Mouse (Mus musculus) G1E (cell line): ENCODE measurements at regions not wholly inside any gene's neighbourhood (a gene's known extent, or its start where the extent isn't known, plus 50 kb on each side); places are given as distances from the start of the nearest gene placed in this dataset.

ENCODE experiments used
- ATAC-seq: 2 replicates; pipeline ENCODE4 v1.8.0; 2016; ENCODE audit warnings: mild to moderate bottlenecking; ENCODE audit not compliant: insufficient number of reproducible peaks, poor library complexity, low FRiP score, severe bottlenecking; ENCODE audit errors: extremely low read depth
- DNase-seq: peaks from one replicate; pipeline ENCODE4 v3.0.0; 2012; ENCODE audit warnings: low spot score
- H3K27me3 ChIP-seq: 2 replicates; pipeline ENCODE4 v1.6.1; 2012; ENCODE audit warnings: mild to moderate bottlenecking, low read length, inconsistent platforms; ENCODE audit not compliant: insufficient read depth
- H3K36me3 ChIP-seq: replicated peaks from 2 replicates; pipeline ENCODE3; 2012; ENCODE audit warnings: mild to moderate bottlenecking, inconsistent platforms
- H3K4me1 ChIP-seq: 2 replicates; pipeline ENCODE4 v1.6.1; 2012; ENCODE audit warnings: low read depth, low read length, inconsistent platforms, mixed read lengths; ENCODE audit not compliant: insufficient read depth
- H3K4me3 ChIP-seq: 2 replicates; pipeline ENCODE4 v1.5.1; 2012; ENCODE audit warnings: low read depth, mild to moderate bottlenecking, inconsistent platforms, low read length, moderate library complexity, mixed read lengths
- H3K9me3 ChIP-seq: replicated peaks from 2 replicates; pipeline ENCODE4 v1.6.1; 2012; ENCODE audit warnings: inconsistent platforms
- CTCF ChIP-seq: IDR thresholded peaks from 2 replicates; pipeline ENCODE4 v1.5.1; 2012; ENCODE audit warnings: low read depth, low read length, inconsistent platforms, mixed read lengths
- GATA1 ChIP-seq: IDR thresholded peaks from 2 replicates; pipeline ENCODE4 v1.6.1; 2012; ENCODE audit warnings: borderline replicate concordance, low read length, inconsistent platforms, mixed read lengths
- GATA2 ChIP-seq: IDR thresholded peaks from 2 replicates; pipeline ENCODE4 v1.6.1; 2012; ENCODE audit warnings: low read depth, low read length, inconsistent platforms, borderline replicate concordance
- POLR2AphosphoS5 ChIP-seq: IDR thresholded peaks from 2 replicates; pipeline ENCODE4 v1.6.1; 2012; ENCODE audit warnings: low read depth, low read length, inconsistent platforms; ENCODE audit not compliant: insufficient replicate concordance
- TAL1 ChIP-seq: conservative IDR thresholded peaks from 2 replicates; pipeline ENCODE4 v1.6.1; 2012; ENCODE audit warnings: low read depth, low read length, inconsistent platforms, mixed read lengths

- H3K36me3 ChIP-seq, result no peaks in the 10 kb centered on the region
- DNase-seq, result no peak
- TF ChIP-seq CTCF (no peak), TAL1 (no peak), GATA2 (no peak), POLR2AphosphoS5 (no peak), GATA1 (no peak)
These were observed 616.6 kb downstream of the Insc start for GRCm38 (mm10) chr7:115360142-115360541.

GRCm38 (mm10) chr7:115362117-115362516 is 618.6 kb downstream of the Insc start:
- 0 out of 2 replicates have a peak, but pooled peaks have one; percentile 28 for TF ChIP-seq CTCF
- TF ChIP-seq POLR2AphosphoS5, result no peak
- Histone ChIP-seq H3K9me3 (no peaks in the 10 kb centered on the region), H3K27me3 (peaks cover 6% of the 10 kb centered on the region), H3K4me3 (no peak overlapping the region), H3K4me1 (no peaks in the 10 kb centered on the region), H3K36me3 (no peaks in the 10 kb centered on the region)
- no peak for DNase-seq
- ATAC-seq, result no peak

More at GRCm38 (mm10) chr7:115360142-115360541, 616.6 kb downstream of the Insc start:
- no peak for ATAC-seq
- Histone ChIP-seq H3K27me3 (no peaks in the 10 kb centered on the region), H3K4me3 (no peak overlapping the region), H3K4me1 (no peaks in the 10 kb centered on the region), H3K9me3 (no peaks in the 10 kb centered on the region)

- DNase-seq (peak; percentile 7), ATAC-seq (no peak)
- no peaks in the 10 kb centered on the region for H3K36me3 ChIP-seq
- no peak overlapping the region for H3K4me3 ChIP-seq
- TF ChIP-seq TAL1 (no peak), CTCF (peak; percentile 36; the same call in 1 of the 2 replicates), POLR2AphosphoS5 (no peak), GATA1 (no peak), GATA2 (no peak)
- peaks cover 14% of the 10 kb centered on the region for H3K27me3 ChIP-seq
- no peaks in the 10 kb centered on the region for H3K9me3 ChIP-seq
- H3K4me1 ChIP-seq, result no peaks in the 10 kb centered on the region
These were observed 623.4 kb downstream of the Insc start for GRCm38 (mm10) chr7:115366910-115367309.

- Histone ChIP-seq H3K4me3 (no peak overlapping the region), H3K36me3 (no peaks in the 10 kb centered on the region), H3K27me3 (peaks cover 11% of the 10 kb centered on the region), H3K9me3 (no peaks in the 10 kb centered on the region), H3K4me1 (no peaks in the 10 kb centered on the region)
- ATAC-seq, result no peak
- TF ChIP-seq POLR2AphosphoS5 (no peak), TAL1 (no peak), GATA2 (no peak), CTCF (no peak), GATA1 (no peak)
- no peak for DNase-seq
These were observed 627.6 kb downstream of the Insc start for GRCm38 (mm10) chr7:115371143-115371542.

GRCm38 (mm10) chr7:115372921-115373320 is 629.4 kb downstream of the Insc start:
- DNase-seq (no peak), ATAC-seq (no peak)
- Histone ChIP-seq H3K36me3 (no peaks in the 10 kb centered on the region), H3K4me1 (no peaks in the 10 kb centered on the region), H3K9me3 (no peaks in the 10 kb centered on the region), H3K27me3 (peaks cover 6% of the 10 kb centered on the region), H3K4me3 (no peak overlapping the region)
- no peak for TF ChIP-seq POLR2AphosphoS5

- Histone ChIP-seq H3K4me3 (no peak overlapping the region), H3K4me1 (no peaks in the 10 kb centered on the region), H3K9me3 (no peaks in the 10 kb centered on the region), H3K36me3 (no peaks in the 10 kb centered on the region), H3K27me3 (peaks cover 6% of the 10 kb centered on the region)
- no peak for TF ChIP-seq GATA1
- TF ChIP-seq CTCF, result no peak
- no peak for TF ChIP-seq GATA2
- no peak for TF ChIP-seq POLR2AphosphoS5
- no peak for TF ChIP-seq TAL1
- no peak for DNase-seq
- ATAC-seq, result no peak
These were observed 630.5 kb downstream of the Insc start for GRCm38 (mm10) chr7:115373781-115374533.

- H3K4me1 ChIP-seq, result no peaks in the 10 kb centered on the region
- H3K36me3 ChIP-seq, result no peaks in the 10 kb centered on the region
- ATAC-seq (no peak), DNase-seq (no peak)
- H3K9me3 ChIP-seq, result no peaks in the 10 kb centered on the region
- H3K27me3 ChIP-seq, result peaks cover 4% of the 10 kb centered on the region
- TF ChIP-seq POLR2AphosphoS5, result no peak
- no peak for TF ChIP-seq TAL1
- no peak for TF ChIP-seq CTCF
- TF ChIP-seq GATA2, result no peak
- no peak for TF ChIP-seq GATA1
- no peak overlapping the region for H3K4me3 ChIP-seq
These were observed 632.6 kb downstream of the Insc start for GRCm38 (mm10) chr7:115376067-115376466.
